Mouse (Mus musculus): ENCODE data around the gene Agap2. TPM values are rescaled to one million over a fixed set of nuclear protein-coding genes. Genes with fewer than 3 reads are reported as not detected.
"Not testable (repeated sequence)": the region's sequence is repeated elsewhere in the genome, so short reads cannot be mapped to it uniquely, and the experiment has no call there.

Agap2 gene
- polyA plus RNA-seq, 1 experiment = 2.2 TPM

DNA sequence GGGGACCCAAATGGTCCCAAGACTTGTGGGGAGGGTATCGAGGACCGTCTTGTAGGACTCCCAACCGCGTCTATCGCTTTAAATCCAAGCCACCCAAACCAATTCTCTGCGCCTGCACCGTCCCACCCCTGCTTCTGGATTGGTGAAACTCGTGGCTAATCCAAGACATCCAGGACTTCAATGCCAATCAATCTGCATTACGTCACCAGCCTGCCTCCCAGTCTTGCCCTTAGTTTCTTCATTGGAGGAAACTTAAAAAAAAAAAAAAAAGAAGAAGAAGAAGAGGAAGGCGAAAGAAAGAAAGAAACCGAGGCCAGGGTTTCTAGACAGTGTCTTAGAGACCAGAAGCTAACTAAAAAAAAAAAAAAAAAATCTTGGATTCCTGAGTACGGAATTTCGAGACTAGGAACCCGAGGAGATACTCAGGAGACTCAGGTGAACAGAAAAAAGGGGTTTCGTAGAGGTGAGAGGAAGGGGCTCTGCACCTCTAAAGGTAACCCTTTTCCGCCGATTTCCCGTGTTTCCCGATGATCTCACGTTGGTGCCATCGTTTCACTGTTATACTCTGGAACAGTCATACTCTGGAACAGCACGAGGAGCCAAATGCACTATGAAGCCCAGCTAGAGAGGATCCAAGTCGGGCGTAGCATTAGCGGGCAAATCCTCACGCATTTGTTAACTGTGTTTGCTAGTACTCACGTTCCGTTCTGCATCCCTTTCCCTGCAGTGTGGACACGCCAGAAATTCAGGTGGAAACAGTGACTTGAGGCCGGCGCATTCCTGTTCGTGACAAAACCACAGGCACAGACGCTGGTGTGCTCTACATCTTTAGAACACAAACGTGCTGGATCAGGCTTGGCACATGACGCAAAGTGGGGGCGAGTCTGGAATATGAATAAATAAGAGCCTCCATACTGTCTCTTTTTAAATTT, 4.6 kb upstream of the Agap2 start, which contains the start of gene Tspan31:
Tspan31 (minus strand) TSS at position 75 of the 932 bp plus-strand sequence.
- peak; percentile 48 for TF ChIP-seq POLR2A (IDR thresholded peaks at IDR 0.05; ENCODE audit: low read depth, low read length)
- no peak for TF ChIP-seq CTCF (conservative IDR thresholded peaks at IDR 0.05; ENCODE audit: insufficient read depth, insufficient read length, low read depth, low read length)
- under 1% methylated on average over 36 of the region's 36 CpGs for WGBS
- Histone ChIP-seq H3K27me3 (replicated peaks; ENCODE audit: control insufficient read depth, insufficient read depth, low read length) (no peaks in the 10 kb centered on the region), H3K36me3 (ENCODE audit: control insufficient read depth, insufficient read depth, low read length) (peaks cover 1% of the 10 kb centered on the region), H3K27ac (ENCODE audit: insufficient read depth, low read depth, low read length) (peak within 1 kb of the TSS; percentile 71), H3K4me3 (ENCODE audit: insufficient read depth, low read depth, low read length) (peak within 1 kb of the TSS; percentile 86), H3K4me1 (ENCODE audit: control insufficient read depth, insufficient read depth, low read length) (no peaks in the 10 kb centered on the region; the same call in 1 of the 2 replicates)
- DNase-seq = peak; percentile 98

DNA sequence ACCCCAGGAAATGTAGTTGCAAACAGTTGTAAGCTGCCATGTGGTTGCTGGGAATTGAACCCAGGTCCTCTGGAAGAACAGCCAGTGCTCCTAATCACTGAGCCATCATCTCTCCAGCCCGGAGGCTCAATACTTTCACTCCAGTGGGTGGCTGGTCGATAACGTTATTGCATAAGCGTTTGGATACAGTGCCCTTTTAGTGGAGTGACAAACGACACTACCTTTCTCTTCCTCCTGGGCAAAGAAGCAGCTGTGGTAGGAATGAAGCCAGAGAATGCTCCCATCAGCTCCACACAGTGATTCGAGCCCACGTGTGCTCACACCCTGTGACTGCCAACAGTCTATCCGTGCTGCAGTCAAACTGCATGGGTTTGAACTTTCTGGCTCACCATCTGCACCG, 3.9 kb upstream of the Agap2 start:
- H3K27me3 ChIP-seq (replicated peaks; ENCODE audit: control insufficient read depth, insufficient read depth, low read length) = no peaks in the 10 kb centered on the region
- WGBS = 70% methylated on average over 9 of the region's 9 CpGs

DNA sequence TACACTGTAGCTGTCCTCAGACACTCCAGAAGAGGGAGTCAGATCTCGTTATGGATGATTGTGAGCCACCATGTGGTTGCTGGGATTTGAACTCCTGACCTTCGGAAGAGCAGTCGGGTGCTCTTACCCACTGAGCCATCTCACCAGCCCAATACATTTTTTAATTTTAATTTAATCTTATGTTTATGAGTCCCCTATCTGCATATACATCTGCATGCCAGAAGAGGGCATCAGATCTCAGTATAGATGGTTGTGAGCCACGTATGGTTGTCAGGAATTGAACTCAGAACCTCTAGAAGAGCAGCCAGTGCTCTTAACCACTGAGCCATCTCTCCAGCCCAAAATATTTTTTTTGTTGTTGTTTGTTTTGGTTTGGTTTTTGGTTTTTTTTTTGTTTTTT, 2.8 kb upstream of the Agap2 start:
- not testable (repeated sequence) for H3K4me3 ChIP-seq (ENCODE audit: insufficient read depth, low read depth, low read length); H3K36me3 ChIP-seq (ENCODE audit: control insufficient read depth, insufficient read depth, low read length); H3K27me3 ChIP-seq (replicated peaks; ENCODE audit: control insufficient read depth, insufficient read depth, low read length); H3K4me1 ChIP-seq (ENCODE audit: control insufficient read depth, insufficient read depth, low read length); DNase-seq; H3K27ac ChIP-seq (ENCODE audit: insufficient read depth, low read depth, low read length)
- WGBS = 77% methylated on average over 4 of the region's 4 CpGs

More for the DNA sequence above, 3.9 kb upstream of the Agap2 start:
- no peak for DNase-seq
- TF ChIP-seq POLR2A (IDR thresholded peaks at IDR 0.05; ENCODE audit: low read depth, low read length) (no peak), CTCF (conservative IDR thresholded peaks at IDR 0.05; ENCODE audit: insufficient read depth, insufficient read length, low read depth, low read length) (no peak)
- Histone ChIP-seq H3K4me1 (ENCODE audit: control insufficient read depth, insufficient read depth, low read length) (no peaks in the 10 kb centered on the region; the same call in 1 of the 2 replicates), H3K27ac (ENCODE audit: insufficient read depth, low read depth, low read length) (no peak overlapping the region), H3K4me3 (ENCODE audit: insufficient read depth, low read depth, low read length) (no peak overlapping the region), H3K36me3 (ENCODE audit: control insufficient read depth, insufficient read depth, low read length) (no peaks in the 10 kb centered on the region; the same call in none of the 2 replicates)

DNA sequence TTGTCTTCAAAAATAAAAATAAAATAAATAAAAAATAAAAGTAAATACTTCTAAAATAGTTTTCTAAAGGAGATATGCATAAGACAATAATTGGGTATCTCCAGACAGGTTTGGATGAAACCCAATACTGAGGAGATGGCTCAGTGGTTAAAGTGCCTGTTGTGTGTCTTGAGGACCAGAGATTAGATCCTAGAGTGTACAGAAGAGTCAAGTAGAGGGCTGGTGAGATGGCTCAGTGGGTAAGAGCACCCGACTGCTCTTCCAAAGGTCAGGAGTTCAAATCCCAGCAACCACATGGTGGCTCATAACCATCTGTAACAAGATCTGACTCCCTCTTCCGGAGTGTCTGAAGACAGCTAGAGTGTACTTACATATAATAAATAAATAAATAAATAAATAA, 2.1 kb upstream of the Agap2 start:
- DNase-seq; H3K4me1 ChIP-seq (ENCODE audit: control insufficient read depth, insufficient read depth, low read length); H3K27me3 ChIP-seq (replicated peaks; ENCODE audit: control insufficient read depth, insufficient read depth, low read length); H3K4me3 ChIP-seq (ENCODE audit: insufficient read depth, low read depth, low read length); H3K27ac ChIP-seq (ENCODE audit: insufficient read depth, low read depth, low read length); H3K36me3 ChIP-seq (ENCODE audit: control insufficient read depth, insufficient read depth, low read length): not testable (repeated sequence)
- 69% methylated on average over 2 of the region's 2 CpGs for WGBS

DNA sequence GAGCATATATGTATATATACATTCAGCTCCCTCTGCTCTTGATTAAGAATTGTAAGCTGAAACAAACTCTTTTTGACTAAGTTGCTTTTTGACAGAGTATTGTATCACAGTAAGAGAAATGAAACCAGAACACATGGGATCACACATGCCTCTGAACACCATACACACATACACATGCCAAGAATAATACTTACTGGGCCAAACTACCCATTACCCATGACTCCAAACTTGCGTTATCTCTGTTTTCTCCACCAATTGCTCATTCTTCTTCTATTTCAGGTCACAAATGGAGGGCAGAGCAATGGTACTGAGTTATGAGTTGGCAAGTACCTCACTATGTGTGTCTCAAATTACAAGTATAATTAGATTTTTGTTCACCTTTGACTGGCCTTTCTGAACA, 1.1 kb upstream of the Agap2 start:
- no peak for TF ChIP-seq CTCF (conservative IDR thresholded peaks at IDR 0.05; ENCODE audit: insufficient read depth, insufficient read length, low read depth, low read length)
- no peak for TF ChIP-seq POLR2A (IDR thresholded peaks at IDR 0.05; ENCODE audit: low read depth, low read length)
- WGBS = 83% methylated on average over 1 of the region's 1 CpGs
- DNase-seq = no peak
- Histone ChIP-seq H3K27me3 (replicated peaks; ENCODE audit: control insufficient read depth, insufficient read depth, low read length) (0 out of 2 replicates have a peak, but pooled peaks cover 2% of the 10 kb centered on the region), H3K36me3 (ENCODE audit: control insufficient read depth, insufficient read depth, low read length) (no peaks in the 10 kb centered on the region), H3K4me1 (ENCODE audit: control insufficient read depth, insufficient read depth, low read length) (peaks cover 2% of the 10 kb centered on the region; the same call in 1 of the 2 replicates), H3K27ac (ENCODE audit: insufficient read depth, low read depth, low read length) (no peak overlapping the region), H3K4me3 (ENCODE audit: insufficient read depth, low read depth, low read length) (no peak overlapping the region)

- no peak for DNase-seq
- TF ChIP-seq CTCF (conservative IDR thresholded peaks at IDR 0.05; ENCODE audit: insufficient read depth, insufficient read length, low read depth, low read length) (no peak), POLR2A (IDR thresholded peaks at IDR 0.05; ENCODE audit: low read depth, low read length) (no peak)
- H3K4me3 ChIP-seq (ENCODE audit: insufficient read depth, low read depth, low read length) = no peak overlapping the region
Measured at GRCm38 (mm10) chr10:127075651-127076050, 567 bp downstream of the Agap2 start.

GRCm38 (mm10) chr10:127076082-127076481, 998 bp downstream of the Agap2 start:
- Histone ChIP-seq H3K27ac (ENCODE audit: insufficient read depth, low read depth, low read length) (no peak overlapping the region), H3K36me3 (ENCODE audit: control insufficient read depth, insufficient read depth, low read length) (no peaks in the 10 kb centered on the region), H3K27me3 (replicated peaks; ENCODE audit: control insufficient read depth, insufficient read depth, low read length) (peaks cover 6% of the 10 kb centered on the region), H3K4me3 (ENCODE audit: insufficient read depth, low read depth, low read length) (no peak overlapping the region), H3K4me1 (ENCODE audit: control insufficient read depth, insufficient read depth, low read length) (0 out of 2 replicates have a peak, but pooled peaks cover 2% of the 10 kb centered on the region)
- WGBS = 40% methylated on average over 4 of the region's 4 CpGs
- no peak for TF ChIP-seq CTCF (conservative IDR thresholded peaks at IDR 0.05; ENCODE audit: insufficient read depth, insufficient read length, low read depth, low read length)
- no peak for TF ChIP-seq POLR2A (IDR thresholded peaks at IDR 0.05; ENCODE audit: low read depth, low read length)
- no peak for DNase-seq

More at GRCm38 (mm10) chr10:127075651-127076050, 567 bp downstream of the Agap2 start:
- peaks cover 5% of the 10 kb centered on the region for H3K27me3 ChIP-seq (replicated peaks; ENCODE audit: control insufficient read depth, insufficient read depth, low read length)
- 0 out of 2 replicates have a peak, but pooled peaks cover 2% of the 10 kb centered on the region for H3K4me1 ChIP-seq (ENCODE audit: control insufficient read depth, insufficient read depth, low read length)
- H3K36me3 ChIP-seq (ENCODE audit: control insufficient read depth, insufficient read depth, low read length) = no peaks in the 10 kb centered on the region
- H3K27ac ChIP-seq (ENCODE audit: insufficient read depth, low read depth, low read length) = no peak overlapping the region
- 51% methylated on average over 8 of the region's 8 CpGs for WGBS

Measured in kidney, adult 2 months (tissue).